Mouse (Mus musculus) cortical plate, adult 2 months (tissue): ENCODE results near the gene Krtap4-8. TPM values are rescaled to one million over a fixed set of nuclear protein-coding genes. Genes with fewer than 3 reads are reported as not detected.
"Not testable (repeated sequence)": the region's sequence is repeated elsewhere in the genome, so short reads cannot be mapped to it uniquely, and the experiment has no call there.

Experiments
- H3K27ac ChIP-seq: fragments of 200-500 bp; 2 replicates; pipeline ENCODE4 v1.5.1; 2012; ENCODE audit warnings: low read length, control low read depth, inconsistent platforms; ENCODE audit not compliant: insufficient read depth
- H3K4me1 ChIP-seq: fragments of 200-500 bp; 2 replicates; pipeline ENCODE4 v1.6.1; 2011; ENCODE audit warnings: low read length; ENCODE audit not compliant: control insufficient read depth, insufficient read depth
- H3K4me3 ChIP-seq: fragments of 200-500 bp; 2 replicates; pipeline ENCODE4 v1.5.1; 2011; ENCODE audit warnings: mild to moderate bottlenecking, low read length, control low read depth; ENCODE audit not compliant: insufficient read depth
- CTCF ChIP-seq: fragments of 200-500 bp; IDR thresholded peaks from 2 replicates; pipeline ENCODE4 v1.5.1; 2011; ENCODE audit warnings: mild to moderate bottlenecking, control low read depth, low read length; ENCODE audit not compliant: insufficient read depth; ENCODE audit errors: extremely low read depth
- POLR2A ChIP-seq: fragments of 200-500 bp; IDR thresholded peaks from 2 replicates; pipeline ENCODE4 v1.6.1; 2011; ENCODE audit warnings: mild to moderate bottlenecking, low read length, control low read depth; ENCODE audit not compliant: insufficient read depth; ENCODE audit errors: extremely low read depth
- polyA plus RNA-seq: library from polyadenylated mRNA; depleted of rRNA; stranded (reverse); fragments of >200 nt; gene quantifications from 2 replicates; pipeline ENCODE4 v1.2.3, GENCODE M21; 2012; rRNA removed

Gene Krtap4-8
- polyA plus RNA-seq = not detected in 2 replicates

DNA sequence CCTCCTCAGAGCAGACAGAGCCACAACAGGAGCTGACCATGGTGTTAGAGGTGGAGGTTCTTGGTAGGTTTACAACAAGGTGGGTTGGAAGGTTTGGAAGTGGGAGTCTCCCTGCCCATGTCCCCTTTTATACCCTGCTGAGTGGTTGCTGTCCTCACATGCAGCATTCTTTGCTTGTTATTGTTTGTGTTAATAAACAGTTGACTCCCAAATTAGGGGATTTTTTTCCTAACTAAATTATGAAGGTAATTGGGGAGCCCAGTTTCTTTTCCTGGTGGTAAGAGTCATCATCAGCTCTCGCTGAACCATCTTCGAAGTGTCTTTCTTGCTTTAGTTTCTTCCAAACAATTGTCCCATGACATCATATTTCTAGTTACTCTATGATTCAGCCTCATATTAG, at the start of gene Krtap4-8:
Krtap4-8 (minus strand) TSS at position 101 of the 400 bp plus-strand sequence.
- TF ChIP-seq CTCF = no peak
- TF ChIP-seq POLR2A = no peak
- H3K27ac ChIP-seq = no peak within 1 kb of the TSS
- no peaks in the 10 kb centered on the region for H3K4me1 ChIP-seq
- H3K4me3 ChIP-seq = no peak within 1 kb of the TSS

DNA sequence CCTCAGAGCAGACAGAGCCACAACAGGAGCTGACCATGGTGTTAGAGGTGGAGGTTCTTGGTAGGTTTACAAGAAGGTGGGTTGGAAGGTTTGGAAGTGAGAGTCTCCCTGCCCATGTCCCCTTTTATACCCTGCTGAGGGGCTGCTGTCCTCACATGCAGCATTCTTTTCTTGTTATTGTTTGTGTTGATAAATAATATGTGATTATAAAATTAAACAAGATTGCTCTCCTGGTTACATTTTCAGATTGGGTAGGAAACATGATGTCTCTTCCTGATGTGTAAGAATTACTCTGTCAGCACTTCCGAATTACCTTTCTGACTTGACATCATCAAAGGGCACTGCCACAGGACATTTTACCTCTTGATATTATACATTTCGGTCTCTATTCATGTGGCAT, 35.1 kb upstream of the Krtap4-8 start, which contains the start of gene Gm11564:
Gm11564 (minus strand) TSS at position 101 of the 400 bp plus-strand sequence.
- not testable (repeated sequence) for H3K27ac ChIP-seq, H3K4me1 ChIP-seq, H3K4me3 ChIP-seq

DNA sequence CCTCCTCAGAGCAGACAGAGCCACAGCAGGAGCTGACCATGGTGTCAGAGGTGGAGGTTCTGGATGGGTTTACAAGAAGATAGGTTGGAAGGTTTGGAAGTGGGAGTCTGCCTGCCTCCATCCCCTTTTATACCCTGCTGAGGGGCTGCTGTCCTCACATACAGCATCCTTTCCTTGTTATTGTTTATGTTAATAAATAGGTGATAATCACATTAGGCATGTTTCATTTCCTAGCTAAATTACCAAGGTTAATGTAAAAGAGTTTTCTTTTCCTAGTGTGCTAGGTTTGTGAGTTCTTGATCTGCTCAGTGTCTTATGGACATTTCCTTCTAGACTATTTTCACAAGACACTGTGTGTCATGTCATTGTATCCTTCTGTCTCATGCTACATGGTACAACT, 29.3 kb upstream of the Krtap4-8 start, which contains the start of gene Krtap4-13:
Krtap4-13 (minus strand) TSS at position 101 of the 400 bp plus-strand sequence.
- not testable (repeated sequence) for H3K4me1 ChIP-seq, H3K4me3 ChIP-seq, H3K27ac ChIP-seq

GRCm38 (mm10) chr11:99804346-99804745, 23.8 kb upstream of the Krtap4-8 start, which contains the start of gene Gm11554:
TSS of gene Gm11554 (minus strand) at chr11:99804446.
- not testable (repeated sequence) for H3K4me3 ChIP-seq, H3K27ac ChIP-seq, H3K4me1 ChIP-seq

GRCm38 (mm10) chr11:99798832-99799231, 18.3 kb upstream of the Krtap4-8 start, which contains the start of gene Gm11569:
TSS of gene Gm11569 (minus strand) at chr11:99798932.
- H3K4me3 ChIP-seq, H3K4me1 ChIP-seq, H3K27ac ChIP-seq: not testable (repeated sequence)

- Histone ChIP-seq H3K4me1 (no peaks in the 10 kb centered on the region), H3K4me3 (no peak within 1 kb of the TSS), H3K27ac (no peak within 1 kb of the TSS)
- no peak for TF ChIP-seq CTCF
- TF ChIP-seq POLR2A = no peak
Measured at GRCm38 (mm10) chr11:99793367-99793766, 12.9 kb upstream of the Krtap4-8 start, which contains the start of gene Gm11596. TSS of gene Gm11596 (minus strand) at chr11:99793467.

DNA sequence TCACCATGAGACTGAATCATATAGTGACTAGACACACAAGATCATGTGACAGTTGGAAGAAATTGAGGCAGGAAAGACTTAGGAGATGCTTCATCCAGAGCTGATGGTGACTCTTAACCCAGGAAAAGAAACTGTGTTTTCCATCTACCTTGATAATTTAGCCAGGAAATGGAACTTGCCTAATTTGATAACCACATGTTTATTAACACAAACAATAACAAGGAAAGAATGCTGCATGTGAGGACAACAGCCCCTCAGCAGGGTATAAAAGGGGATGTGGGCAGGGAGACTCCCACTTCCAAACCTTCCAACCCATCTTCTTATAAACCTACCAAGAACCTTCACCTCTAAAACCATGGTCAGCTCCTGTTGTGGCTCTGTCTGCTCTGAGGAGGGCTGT, 4.4 kb upstream of the Krtap4-8 start, which contains the start of gene Krtap4-9:
Krtap4-9 (plus strand) TSS at position 301 of the 400 bp plus-strand sequence.
- not testable (repeated sequence) for H3K4me1 ChIP-seq, H3K4me3 ChIP-seq, H3K27ac ChIP-seq

- H3K4me3 ChIP-seq = no peak overlapping the region
- no peak overlapping the region for H3K27ac ChIP-seq
- TF ChIP-seq CTCF = no peak
- TF ChIP-seq POLR2A = no peak
- no peaks in the 10 kb centered on the region for H3K4me1 ChIP-seq
Measured at GRCm38 (mm10) chr11:99778401-99778800, 2.1 kb downstream of the Krtap4-8 start.

DNA sequence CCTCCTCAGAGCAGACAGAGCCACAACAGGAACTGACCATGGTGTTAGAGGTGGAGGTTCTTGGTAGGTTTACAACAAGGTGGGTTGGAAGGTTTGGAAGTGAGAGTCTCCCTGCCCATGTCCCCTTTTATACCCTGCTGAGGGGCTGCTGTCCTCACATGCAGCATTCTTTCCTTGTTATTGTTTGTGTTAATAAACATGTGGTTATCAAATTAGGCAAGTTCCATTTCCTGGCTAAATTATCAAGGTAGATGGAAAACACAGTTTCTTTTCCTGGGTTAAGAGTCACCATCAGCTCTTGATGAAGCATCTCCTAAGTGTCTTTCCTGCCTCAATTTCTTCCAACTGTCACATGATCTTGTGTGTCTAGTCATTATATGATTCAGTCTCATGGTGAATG, 7.7 kb downstream of the Krtap4-8 start, which contains the start of gene Gm11595:
Gm11595 (minus strand) TSS at position 101 of the 400 bp plus-strand sequence.
- not testable (repeated sequence) for H3K27ac ChIP-seq, H3K4me1 ChIP-seq

GRCm38 (mm10) chr11:99768410-99768809, 12.1 kb downstream of the Krtap4-8 start:
- TF ChIP-seq POLR2A (no peak), CTCF (no peak)
- H3K27ac ChIP-seq = no peak overlapping the region
- no peaks in the 10 kb centered on the region for H3K4me1 ChIP-seq
- H3K4me3 ChIP-seq = no peak overlapping the region

More for the DNA sequence above, 7.7 kb downstream of the Krtap4-8 start, which contains the start of gene Gm11595:
- not testable (repeated sequence) for H3K4me3 ChIP-seq

DNA sequence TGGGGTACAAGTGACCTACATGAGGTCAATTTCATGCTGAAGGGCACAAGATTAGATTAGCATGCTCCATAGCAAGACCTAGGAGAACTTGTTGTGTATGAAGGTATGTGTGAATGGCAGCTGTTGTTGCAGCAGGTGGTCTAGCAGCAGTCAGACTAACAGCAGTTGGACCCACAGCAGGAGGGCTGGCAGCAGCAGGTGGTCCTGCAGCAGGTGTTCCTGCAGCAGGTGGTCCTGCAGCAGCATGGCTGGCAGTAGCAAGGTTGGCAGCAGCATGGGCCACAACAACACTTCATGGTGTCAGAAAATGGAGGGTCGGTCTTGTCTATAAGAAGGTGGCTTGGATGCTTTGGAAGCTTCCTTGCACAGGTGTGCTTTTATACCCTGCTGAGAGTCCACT, 21.6 kb downstream of the Krtap4-8 start:
- no peak overlapping the region for H3K4me3 ChIP-seq
- TF ChIP-seq POLR2A = no peak
- TF ChIP-seq CTCF = no peak
- no peak overlapping the region for H3K27ac ChIP-seq
- no peaks in the 10 kb centered on the region for H3K4me1 ChIP-seq

DNA sequence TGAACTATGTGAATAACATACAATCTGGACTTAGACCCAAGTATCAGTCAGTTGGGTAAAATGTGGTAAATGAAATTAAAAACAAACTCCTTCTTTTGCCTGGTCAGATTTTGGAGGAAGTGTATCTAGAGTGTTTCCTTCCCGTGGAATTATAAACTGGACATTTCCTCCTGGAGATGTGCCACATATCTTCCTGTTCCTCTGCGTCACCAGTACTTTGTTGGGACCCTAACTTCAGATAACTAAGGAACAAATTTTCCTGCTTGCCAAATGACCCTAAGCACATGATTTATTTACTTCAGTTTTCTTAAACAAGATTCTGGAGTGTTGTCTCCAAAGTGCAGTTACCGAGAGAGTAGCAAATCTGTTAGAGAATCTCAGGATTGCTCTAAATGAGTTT, 36.5 kb downstream of the Krtap4-8 start:
- no peak for TF ChIP-seq CTCF
- no peak for TF ChIP-seq POLR2A
- no peak overlapping the region for H3K27ac ChIP-seq
- H3K4me3 ChIP-seq = no peak overlapping the region
- H3K4me1 ChIP-seq = no peaks in the 10 kb centered on the region
